Mouse (Mus musculus): ENCODE data around the gene Dhx30.

GRCm38 (mm10) chr9:110134176-110134575 is 16.5 kb upstream of the Dhx30 start:
- TF ChIP-seq POLR2A (IDR thresholded peaks at IDR 0.05; ENCODE audit: low read depth, low read length) (no peak), CTCF (IDR thresholded peaks at IDR 0.05; ENCODE audit: borderline replicate concordance, insufficient read depth, low read length) (no peak)
